Mouse (Mus musculus) embryonic facial prominence, embryonic 11.5 days (tissue): ENCODE data around the gene AW209491. TPM values are rescaled to one million over a fixed set of nuclear protein-coding genes. Genes with fewer than 3 reads are reported as not detected.

ENCODE experiments used
- ATAC-seq: fragments of 200-750 bp; cut with Nextera tagmentation; replicated peaks from 2 replicates; pipeline ENCODE4 v1.8.0; 2017; ENCODE audit warnings: low read depth; ENCODE audit not compliant: insufficient number of reproducible peaks, low FRiP score, low TSS enrichment
- DNase-seq: peaks from one replicate; pipeline ENCODE4 v3.0.0-alpha.2; 2015; ENCODE audit warnings: low spot score
- H3K27ac ChIP-seq: fragments of 300-500 bp; sonication (generic); replicated peaks from 2 replicates; pipeline ENCODE4 v1.5.1; 2014; ENCODE audit warnings: mild to moderate bottlenecking, low read depth, low read length, control low read depth
- H3K27me3 ChIP-seq: fragments of 300-500 bp; sonication (generic); 2 replicates; pipeline ENCODE4 v1.6.1; 2014; ENCODE audit warnings: mild to moderate bottlenecking, low read length, moderate library complexity, mixed read lengths; ENCODE audit not compliant: control insufficient read depth, insufficient read depth
- H3K36me3 ChIP-seq: fragments of 300-500 bp; sonication (generic); replicated peaks from 2 replicates; pipeline ENCODE4 v1.6.1; 2014; ENCODE audit warnings: low read depth, mild to moderate bottlenecking, low read length, moderate library complexity, mixed read lengths; ENCODE audit not compliant: control insufficient read depth, insufficient read depth
- H3K4me1 ChIP-seq: fragments of 300-500 bp; sonication (generic); 2 replicates; pipeline ENCODE4 v1.6.1; 2014; ENCODE audit warnings: low read length, mixed read lengths; ENCODE audit not compliant: control insufficient read depth, insufficient read depth
- H3K4me2 ChIP-seq: fragments of 300-500 bp; sonication (generic); 2 replicates; pipeline ENCODE4 v1.6.1; 2014; ENCODE audit warnings: low read depth, mild to moderate bottlenecking, control low read depth, low read length, moderate library complexity
- H3K4me3 ChIP-seq: fragments of 300-500 bp; sonication (generic); 2 replicates; pipeline ENCODE4 v1.5.1; 2014; ENCODE audit warnings: low read depth, low read length, control low read depth
- H3K9ac ChIP-seq: fragments of 300-500 bp; sonication (generic); replicated peaks from 2 replicates; pipeline ENCODE4 v1.6.1; 2014; ENCODE audit warnings: mild to moderate bottlenecking, control low read depth, low read length
- H3K9me3 ChIP-seq: fragments of 300-500 bp; sonication (generic); replicated peaks from 2 replicates; pipeline ENCODE4 v1.6.1; 2016; ENCODE audit warnings: mild to moderate bottlenecking, low read length, inconsistent platforms, mixed read lengths; ENCODE audit not compliant: control insufficient read depth
- WGBS: fragments of 180-500 bp; shearing (Covaris S2); extraction: QIAGEN DNeasy Blood & Tissue Kit; methylation state at CpG from one replicate; pipeline ENCODE4 v1.1.7; 2014; 5-methylcytosine and 5-hydroxymethylcytosine counted together
- polyA plus RNA-seq: library from polyadenylated mRNA; unstranded; fragments of >200 nt; fragmentation: Nextera tagmentation; extraction: Ambion mirVana; gene quantifications from 2 replicates; pipeline ENCODE4 v1.2.1, GENCODE M21; 2014

The AW209491 gene
- polyA plus RNA-seq, 1 experiment from 2014 or later, result 38.5 TPM

GRCm38 (mm10) chr13:14618724-14619123 is 11.2 kb upstream of the AW209491 start:
- peak; percentile 79 for DNase-seq
- Histone ChIP-seq H3K9ac (no peak overlapping the region), H3K9me3 (no peaks in the 10 kb centered on the region), H3K27ac (no peak overlapping the region), H3K4me2 (no peak overlapping the region), H3K4me1 (no peaks in the 10 kb centered on the region), H3K27me3 (no peaks in the 10 kb centered on the region), H3K36me3 (no peaks in the 10 kb centered on the region; the same call in none of the 2 replicates), H3K4me3 (no peak overlapping the region)
- 49% methylated on average over 2 of the region's 2 CpGs for WGBS
- no peak for ATAC-seq

GRCm38 (mm10) chr13:14639998-14640397 is 10.0 kb downstream of the AW209491 start:
- WGBS, result 33% methylated on average over 1 of the region's 1 CpGs
- Histone ChIP-seq H3K9ac (no peak overlapping the region), H3K27ac (no peak overlapping the region), H3K36me3 (peaks cover 5% of the 10 kb centered on the region), H3K27me3 (no peaks in the 10 kb centered on the region), H3K4me3 (no peak overlapping the region), H3K4me2 (no peak overlapping the region), H3K9me3 (no peaks in the 10 kb centered on the region), H3K4me1 (no peaks in the 10 kb centered on the region)
- DNase-seq, result no peak
- ATAC-seq, result no peak

GRCm38 (mm10) chr13:14649301-14649700 is 19.3 kb downstream of the AW209491 start:
- Histone ChIP-seq H3K4me3 (no peak overlapping the region), H3K27ac (no peak overlapping the region), H3K9ac (no peak overlapping the region), H3K9me3 (no peaks in the 10 kb centered on the region), H3K27me3 (no peaks in the 10 kb centered on the region), H3K4me2 (no peak overlapping the region), H3K36me3 (no peaks in the 10 kb centered on the region), H3K4me1 (no peaks in the 10 kb centered on the region)
- no peak for ATAC-seq
- peak; percentile 66 for DNase-seq
- 23% methylated on average over 1 of the region's 1 CpGs for WGBS

GRCm38 (mm10) chr13:14667107-14667506 is 37.2 kb downstream of the AW209491 start:
- Histone ChIP-seq H3K4me3 (no peak overlapping the region), H3K36me3 (no peaks in the 10 kb centered on the region), H3K27me3 (no peaks in the 10 kb centered on the region), H3K9ac (no peak overlapping the region), H3K4me1 (no peaks in the 10 kb centered on the region), H3K9me3 (no peaks in the 10 kb centered on the region), H3K27ac (no peak overlapping the region), H3K4me2 (no peak overlapping the region)
- 86% methylated on average over 4 of the region's 4 CpGs for WGBS
- no peak for DNase-seq
- ATAC-seq, result no peak

GRCm38 (mm10) chr13:14670342-14670741 is 40.4 kb downstream of the AW209491 start:
- H3K4me3 ChIP-seq, result no peak overlapping the region
- H3K4me1 ChIP-seq, result no peaks in the 10 kb centered on the region
- no peak overlapping the region for H3K9ac ChIP-seq
- ATAC-seq (no peak), DNase-seq (peak; percentile 70)
- H3K27me3 ChIP-seq, result no peaks in the 10 kb centered on the region
- no peaks in the 10 kb centered on the region for H3K36me3 ChIP-seq
- H3K4me2 ChIP-seq, result no peak overlapping the region
- WGBS, result 19% methylated on average over 2 of the region's 2 CpGs
- no peaks in the 10 kb centered on the region for H3K9me3 ChIP-seq
- no peak overlapping the region for H3K27ac ChIP-seq

Other genes with a start within 250 kb of the AW209491 start
- 2.4 and 2.8 TPM in 2 replicates for gene Hecw1, start 106.9 kb upstream of the AW209491 start, polyA plus RNA-seq
- 128 and 133 TPM in 2 replicates for gene Mrpl32, start 17.0 kb upstream of the AW209491 start, polyA plus RNA-seq
- 243 and 244 TPM in 2 replicates for gene Psma2, start 16.9 kb upstream of the AW209491 start, polyA plus RNA-seq